Mouse (Mus musculus) left cerebral cortex, postnatal 14 days (tissue): ENCODE measurements at regions not wholly inside any gene's neighbourhood (a gene's known extent, or its start where the extent isn't known, plus 50 kb on each side); places are given as distances from the start of the nearest gene placed in this dataset.

Experiments
- DNase-seq, 2 experiments: peaks; one replicate each; pipeline ENCODE4 v3.0.0; 2021 to 2022; ENCODE audit warnings: low spot score in 2 of 2, mixed read lengths in 1 of 2
- intact Hi-C: fragments of 180-260 bp; cut with DNase I; formaldehyde crosslinking; loops from one replicate; pipeline ENCODE4 v1.15.1; 2025

DNA sequence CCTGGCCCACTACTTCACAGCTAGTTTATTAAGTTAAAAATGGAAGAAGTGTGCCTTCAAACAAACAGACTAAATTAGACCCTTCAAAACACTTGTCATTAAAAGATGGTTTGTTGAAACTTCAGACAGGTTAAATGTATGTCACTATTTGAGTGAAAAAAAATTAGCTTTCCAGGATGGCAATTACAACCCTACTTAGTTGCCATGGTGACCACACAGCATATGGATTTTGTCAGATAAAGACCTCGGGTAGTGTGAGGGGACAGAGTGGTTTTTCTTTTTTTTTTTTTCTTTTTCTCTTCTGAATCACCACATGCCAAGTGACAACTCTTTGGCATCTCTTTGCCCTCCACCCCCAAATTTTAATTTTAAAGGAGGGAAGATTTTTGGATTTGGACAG lies 341.5 kb upstream of the Sash1 start:
- no peak for DNase-seq
- intact Hi-C loops: no loop called here

DNA sequence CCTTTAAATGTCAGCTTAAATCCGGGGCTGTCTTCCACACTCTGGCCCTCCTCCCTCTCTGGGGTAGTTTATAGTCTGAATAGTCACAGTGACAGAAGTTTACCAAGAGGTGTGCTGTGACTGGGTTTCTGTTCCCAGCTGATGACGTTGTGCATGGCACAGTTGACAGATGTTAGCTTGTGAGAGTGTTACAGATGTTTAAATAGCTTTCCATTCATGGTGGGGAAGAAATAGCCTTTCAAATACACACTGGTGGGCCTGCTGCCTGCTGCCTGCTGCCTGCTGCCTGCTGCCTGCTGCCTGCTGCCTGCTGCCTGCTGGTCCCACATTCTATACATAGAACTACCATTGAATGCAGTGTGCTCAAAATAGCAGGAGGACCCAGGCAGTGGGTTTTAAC lies 324.8 kb upstream of the Sash1 start:
- peak in 1 of 2 experiments; percentile 22 for DNase-seq
- intact Hi-C loops: no loop called here

DNA sequence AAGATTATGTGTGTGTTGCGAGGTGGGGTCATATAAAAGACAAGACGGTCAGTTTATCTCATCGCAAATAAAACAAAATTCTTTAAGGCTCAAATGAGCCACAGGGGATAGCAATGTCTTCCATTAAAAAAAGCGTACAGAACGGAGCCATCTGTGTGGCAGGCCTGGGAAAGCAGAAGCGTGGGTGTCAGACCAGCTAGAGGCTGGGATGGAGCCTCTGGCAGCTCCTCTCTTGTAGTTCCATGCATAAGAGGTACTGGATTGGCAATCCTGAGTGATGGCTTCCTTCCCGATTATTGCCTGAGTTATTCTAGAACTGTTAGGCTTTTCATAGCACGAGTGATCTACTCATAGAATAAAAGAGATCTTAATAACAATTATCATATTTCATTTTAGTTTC lies 318.2 kb upstream of the Sash1 start:
- intact Hi-C loops: no loop called here
- DNase-seq: peak; percentile 49 to 58

DNA sequence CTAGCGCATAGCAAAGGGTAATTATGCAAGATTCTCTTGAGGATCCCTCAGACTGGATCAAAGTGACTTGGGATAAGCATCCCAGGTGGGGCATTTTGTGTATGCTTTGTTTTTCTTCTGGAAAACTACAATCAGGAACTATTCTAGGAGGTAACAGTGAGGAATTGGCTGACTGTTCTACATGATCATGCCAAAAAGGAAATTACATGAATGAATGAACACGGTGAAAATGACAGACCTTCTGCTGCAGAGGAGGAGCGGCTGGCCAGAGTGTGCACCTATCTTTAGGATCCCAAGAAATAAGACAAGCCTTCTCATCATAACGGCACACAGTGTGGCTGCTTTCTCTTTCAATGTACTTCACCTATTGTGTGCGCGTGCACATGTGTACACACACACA lies 317.5 kb upstream of the Sash1 start:
- intact Hi-C loops: no loop called here

DNA sequence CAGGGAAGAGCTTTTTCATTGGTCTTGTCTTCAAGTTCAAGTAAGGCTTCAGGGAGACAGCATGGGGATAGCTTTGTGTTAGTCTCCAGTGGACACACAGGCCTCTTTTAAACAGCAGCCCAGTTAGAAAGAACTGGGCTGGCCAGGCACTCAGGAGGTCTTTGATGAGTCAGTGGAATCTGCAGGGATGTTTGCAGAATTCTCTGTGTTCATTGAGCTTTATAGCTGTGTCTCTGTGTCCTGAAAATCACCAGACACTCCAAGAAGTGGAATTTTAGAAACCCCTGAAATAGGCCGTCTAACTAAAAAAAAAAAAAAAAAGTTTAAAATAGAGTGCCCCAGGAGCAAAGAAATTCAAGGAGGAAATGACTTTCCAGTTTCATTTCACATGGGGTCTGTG lies 317.1 kb upstream of the Sash1 start:
- intact Hi-C loops: no loop called here
- peak in 1 of 2 experiments; percentile 7 for DNase-seq

More for the DNA sequence above, 317.5 kb upstream of the Sash1 start:
- peak in 1 of 2 experiments; percentile 27 for DNase-seq

DNA sequence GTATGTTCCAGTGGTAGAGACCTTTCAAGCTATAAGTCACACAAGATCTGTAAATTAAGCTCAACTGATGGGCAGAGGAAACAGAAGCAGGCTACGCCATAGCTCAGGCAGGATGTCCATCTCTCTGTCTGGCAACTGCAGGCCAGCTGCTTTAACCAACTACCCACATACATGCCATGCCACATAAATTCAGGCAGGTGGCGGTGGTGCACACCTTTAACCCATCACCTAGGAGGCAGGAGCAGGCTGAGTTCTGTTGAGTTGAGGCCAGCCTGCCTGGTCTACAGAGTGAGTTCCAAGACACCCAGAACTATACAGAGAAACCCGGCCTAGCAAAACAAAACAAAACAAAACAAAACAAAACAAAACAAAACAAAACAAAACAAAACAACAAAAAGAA lies 289.1 kb upstream of the Sash1 start:
- intact Hi-C loops: no loop called here
- no peak for DNase-seq

DNA sequence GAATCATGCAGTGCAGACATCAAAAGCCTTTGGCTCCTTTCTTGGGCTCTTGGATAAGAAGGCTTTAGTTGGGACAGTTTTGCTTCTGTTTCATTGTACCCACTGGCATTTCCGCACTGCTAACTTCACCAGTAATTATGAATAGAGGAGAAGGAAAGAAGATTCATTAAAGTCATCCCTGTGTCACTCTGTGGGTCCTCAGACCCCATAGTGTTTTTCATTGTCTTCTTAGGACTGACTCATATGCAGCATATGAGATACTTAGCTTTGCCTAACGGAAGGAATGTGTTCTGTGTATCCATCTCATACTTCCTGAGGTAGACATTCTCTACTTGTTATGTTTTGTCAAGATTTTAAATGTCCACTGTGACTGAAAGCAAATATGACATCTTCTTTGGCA lies 287.6 kb upstream of the Sash1 start:
- DNase-seq: no peak
- intact Hi-C loops: no loop called here

DNA sequence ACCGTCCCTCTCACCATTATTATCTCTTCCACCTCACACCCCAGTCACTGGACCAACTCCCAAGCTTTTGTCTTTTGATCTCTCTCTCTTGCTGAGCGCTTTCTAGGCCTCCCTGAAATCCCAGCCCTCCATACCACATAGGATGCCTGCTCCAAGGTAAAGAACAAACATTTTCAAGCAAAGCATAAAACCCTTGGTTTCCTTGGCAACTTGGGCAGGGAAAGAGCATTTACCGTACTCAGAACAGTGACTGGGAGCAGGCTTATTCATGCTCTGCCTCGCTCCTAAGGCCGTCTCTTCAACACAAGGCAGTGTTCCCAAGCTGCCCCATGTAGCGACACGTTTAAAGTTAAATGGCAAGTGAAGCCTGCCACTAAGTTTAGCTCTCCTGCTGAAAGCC lies 282.9 kb upstream of the Sash1 start:
- no peak for DNase-seq
- intact Hi-C loops: no loop called here

DNA sequence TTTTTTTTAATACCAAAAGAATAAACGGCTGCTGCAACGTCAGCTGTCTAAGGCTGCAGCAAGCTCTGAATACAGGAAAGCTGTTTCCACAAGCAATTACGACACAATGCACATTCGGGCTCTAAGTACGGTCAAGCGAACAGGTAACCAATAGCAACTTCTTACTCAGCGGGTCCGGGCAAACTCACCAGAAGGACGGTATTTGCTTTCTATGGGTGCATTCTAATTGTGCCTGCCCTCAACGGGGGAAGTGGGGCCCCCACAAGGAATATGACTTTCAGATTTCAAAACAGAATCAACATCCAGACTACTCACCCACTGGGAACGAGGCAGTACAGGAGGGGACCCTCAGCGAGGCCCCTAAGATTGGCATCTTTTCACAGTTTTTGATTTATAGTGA lies 280.1 kb upstream of the Sash1 start:
- peak in 1 of 2 experiments; percentile 44 for DNase-seq
- intact Hi-C loops: no loop called here

DNA sequence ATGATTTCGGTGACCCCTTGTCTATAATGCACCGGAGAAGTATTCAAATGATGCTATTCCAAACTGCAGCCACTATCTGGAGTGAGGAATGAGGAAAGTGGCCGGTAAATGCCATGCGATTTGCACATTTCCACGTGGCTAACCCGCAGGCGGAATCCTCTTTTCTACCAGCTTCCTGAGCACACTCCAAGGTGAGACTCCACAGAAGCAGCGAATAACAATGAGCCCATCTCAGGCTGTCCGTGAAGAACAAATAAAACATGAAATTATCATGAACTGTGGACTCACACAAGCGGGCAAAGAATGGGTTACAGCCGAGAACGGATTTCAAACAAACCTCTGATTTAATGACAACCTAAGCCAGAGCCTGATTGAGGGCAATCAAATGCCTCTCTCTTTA lies 279.7 kb upstream of the Sash1 start:
- intact Hi-C loops: no loop called here
- DNase-seq: peak in 1 of 2 experiments; percentile 14

DNA sequence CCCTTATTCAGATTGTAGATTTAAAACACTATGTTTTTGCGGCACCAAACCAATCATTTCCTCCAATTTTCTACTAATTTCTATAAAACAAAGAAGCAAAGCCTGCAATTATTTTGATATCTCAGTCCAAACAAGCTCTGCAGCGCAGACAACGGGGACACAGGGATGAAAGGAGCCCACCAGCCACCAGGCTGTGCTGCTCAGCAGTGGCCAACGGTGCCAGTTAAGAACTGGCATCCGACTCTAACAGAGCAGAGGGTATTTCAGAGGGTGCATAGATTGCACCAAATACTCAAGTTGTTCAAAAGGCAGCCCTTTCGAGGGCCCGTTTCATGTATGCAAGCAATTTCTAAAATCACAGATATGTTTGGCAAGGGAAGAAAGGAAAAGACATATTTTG lies 278.5 kb upstream of the Sash1 start:
- intact Hi-C loops: no loop called here

DNA sequence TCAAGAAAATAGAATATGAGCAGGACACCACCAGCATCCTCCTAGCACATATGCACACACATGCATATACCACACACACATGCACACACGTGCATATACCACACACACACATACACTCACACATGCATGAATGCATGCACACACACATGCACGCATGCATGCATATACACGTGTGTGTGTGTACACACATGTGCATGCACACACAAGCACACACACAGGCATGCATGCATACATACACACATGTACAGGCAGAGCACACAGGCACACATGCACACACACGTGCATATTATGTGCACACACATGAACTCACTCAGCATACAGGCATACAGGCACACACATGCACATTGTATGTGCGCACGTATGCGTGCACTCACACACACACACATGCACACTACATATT lies 275.7 kb upstream of the Sash1 start:
- intact Hi-C loops: no loop called here
- DNase-seq: no peak

More for the DNA sequence above, 278.5 kb upstream of the Sash1 start:
- no peak for DNase-seq

DNA sequence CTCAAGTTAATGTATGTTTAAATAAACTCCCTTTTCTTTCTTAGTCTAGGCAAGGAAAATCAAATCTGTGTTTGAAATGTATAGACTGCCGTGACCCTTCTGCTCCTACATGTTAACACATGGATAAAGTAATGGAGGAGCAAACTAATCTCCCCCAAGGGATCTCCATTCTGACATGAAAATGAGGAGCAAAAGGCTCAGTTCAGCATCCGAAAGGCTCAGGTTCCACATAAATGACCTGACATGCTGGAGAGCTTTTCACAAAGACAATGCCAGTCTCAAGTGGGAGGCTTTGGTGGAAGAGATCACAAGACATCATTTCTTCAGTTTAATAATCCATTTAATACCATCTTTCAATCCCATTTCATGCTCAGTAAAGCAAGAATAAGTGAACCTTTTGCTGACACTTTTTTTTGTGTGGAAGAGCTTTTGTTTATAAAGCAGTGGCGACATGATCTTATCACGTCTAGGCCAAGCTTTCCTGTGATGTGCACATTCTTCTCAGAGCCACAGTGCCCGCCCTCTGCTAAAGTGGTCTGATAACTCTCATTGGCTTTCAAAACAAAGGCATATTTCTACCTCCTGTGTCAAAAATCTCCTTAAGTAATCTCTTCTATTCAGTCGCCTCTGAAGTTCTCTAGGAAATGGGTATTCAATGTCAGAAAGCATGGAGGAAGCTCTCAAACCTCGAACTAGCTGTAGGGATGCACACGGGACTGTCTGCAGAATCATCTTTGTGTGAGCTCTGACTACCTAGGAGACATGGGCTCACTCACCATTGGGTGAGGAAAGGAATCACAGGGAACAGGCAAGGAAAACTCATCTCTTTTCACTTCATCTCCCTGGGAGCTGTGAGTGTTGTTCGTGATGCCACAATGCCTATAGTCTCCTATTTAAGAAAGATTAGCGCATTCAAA lies 271.7 kb upstream of the Sash1 start:
- no peak for DNase-seq
- intact Hi-C loops: no loop called here

DNA sequence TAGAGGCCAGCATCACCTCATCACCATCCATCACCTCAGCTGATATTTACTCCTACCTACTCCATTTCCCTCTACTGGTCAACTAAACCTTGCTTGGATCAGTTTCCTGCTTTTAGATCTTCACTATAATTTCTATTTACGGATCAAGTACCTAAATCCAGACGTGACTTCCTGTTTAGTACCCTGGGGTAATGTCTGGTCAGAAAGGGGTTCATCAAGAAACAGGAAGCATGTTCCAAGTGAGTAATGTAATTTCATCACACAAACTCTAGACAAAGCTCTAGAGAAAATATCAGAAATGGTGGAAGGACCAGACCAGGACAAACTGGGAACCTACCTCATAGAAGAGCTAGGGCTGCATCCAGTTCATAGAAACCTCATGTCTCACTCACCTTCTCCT lies 250.2 kb upstream of the Sash1 start:
- DNase-seq: no peak
- intact Hi-C loops: no loop called here

DNA sequence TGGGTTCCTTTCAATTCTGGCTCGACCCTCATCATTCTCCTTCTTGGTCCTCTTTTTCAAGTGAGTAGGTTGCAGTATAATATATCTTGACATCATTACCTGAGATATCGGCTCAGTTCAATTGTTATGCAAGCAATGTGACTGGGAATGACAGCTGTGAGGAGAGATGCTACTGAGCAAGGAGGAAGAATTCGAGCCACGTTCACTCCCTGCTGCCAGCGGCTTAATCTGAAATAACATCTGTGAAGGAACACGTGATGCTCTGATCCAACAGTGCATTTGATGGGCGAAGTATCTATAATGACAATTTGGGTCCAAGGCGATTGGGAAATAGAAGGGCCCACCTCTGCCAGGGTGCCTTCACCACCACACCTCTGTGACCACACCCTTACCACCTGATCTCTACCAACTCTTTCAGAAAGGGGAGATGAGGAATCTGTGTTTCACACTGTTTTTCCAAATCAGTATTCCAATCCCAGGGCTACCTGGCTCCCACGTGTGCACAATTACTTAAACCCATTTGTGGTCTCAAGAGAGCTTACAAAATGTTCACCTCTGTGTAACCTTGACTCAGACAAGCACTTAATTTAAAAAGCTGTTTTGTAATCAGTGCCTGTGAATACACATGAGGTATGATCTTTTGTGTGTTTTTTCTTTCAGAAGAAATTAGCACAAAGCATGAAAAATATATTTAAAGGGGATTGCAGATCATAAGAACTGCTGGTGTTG lies 248.6 kb upstream of the Sash1 start:
- intact Hi-C loops: no loop called here
- no peak for DNase-seq

DNA sequence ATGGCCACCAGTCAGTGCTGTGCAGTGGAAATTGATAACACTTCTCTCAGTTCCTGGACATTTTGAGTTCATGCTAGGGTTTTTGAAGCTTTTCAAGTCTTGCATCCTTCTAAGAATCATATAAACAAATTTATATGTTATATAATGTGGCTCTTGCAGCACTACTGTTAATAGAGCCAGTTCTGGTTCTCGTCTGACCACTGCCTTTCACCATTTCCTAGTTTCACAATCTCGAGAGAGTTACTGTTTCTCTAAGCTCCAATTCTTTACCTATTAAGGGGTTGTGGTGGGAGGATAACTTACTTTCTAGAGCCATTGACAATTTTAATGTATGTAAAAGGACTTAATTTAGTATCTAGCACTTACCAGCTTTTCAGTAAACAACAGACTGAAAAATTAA lies 244.2 kb upstream of the Sash1 start:
- DNase-seq: no peak
- intact Hi-C loops: no loop called here

DNA sequence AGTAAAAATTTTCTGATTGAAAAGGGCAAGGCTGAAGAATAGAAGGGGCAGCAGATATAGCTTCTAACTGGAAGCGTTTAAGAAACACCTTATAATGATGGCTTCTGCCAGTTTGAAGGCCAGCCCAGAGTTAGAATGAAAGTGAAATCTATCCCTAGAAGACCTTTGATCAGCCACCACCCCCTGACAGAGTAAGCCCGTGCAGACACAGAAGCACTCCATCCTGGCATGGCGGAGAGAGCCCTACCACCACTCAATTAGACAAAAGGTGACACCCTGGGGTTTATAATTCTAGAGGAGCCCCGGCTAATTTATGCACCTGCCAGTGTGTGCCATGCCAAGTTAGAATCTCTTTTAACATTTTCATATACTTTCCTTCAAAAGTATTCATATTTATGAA lies 233.4 kb upstream of the Sash1 start:
- intact Hi-C loops: no loop called here
- DNase-seq: no peak

DNA sequence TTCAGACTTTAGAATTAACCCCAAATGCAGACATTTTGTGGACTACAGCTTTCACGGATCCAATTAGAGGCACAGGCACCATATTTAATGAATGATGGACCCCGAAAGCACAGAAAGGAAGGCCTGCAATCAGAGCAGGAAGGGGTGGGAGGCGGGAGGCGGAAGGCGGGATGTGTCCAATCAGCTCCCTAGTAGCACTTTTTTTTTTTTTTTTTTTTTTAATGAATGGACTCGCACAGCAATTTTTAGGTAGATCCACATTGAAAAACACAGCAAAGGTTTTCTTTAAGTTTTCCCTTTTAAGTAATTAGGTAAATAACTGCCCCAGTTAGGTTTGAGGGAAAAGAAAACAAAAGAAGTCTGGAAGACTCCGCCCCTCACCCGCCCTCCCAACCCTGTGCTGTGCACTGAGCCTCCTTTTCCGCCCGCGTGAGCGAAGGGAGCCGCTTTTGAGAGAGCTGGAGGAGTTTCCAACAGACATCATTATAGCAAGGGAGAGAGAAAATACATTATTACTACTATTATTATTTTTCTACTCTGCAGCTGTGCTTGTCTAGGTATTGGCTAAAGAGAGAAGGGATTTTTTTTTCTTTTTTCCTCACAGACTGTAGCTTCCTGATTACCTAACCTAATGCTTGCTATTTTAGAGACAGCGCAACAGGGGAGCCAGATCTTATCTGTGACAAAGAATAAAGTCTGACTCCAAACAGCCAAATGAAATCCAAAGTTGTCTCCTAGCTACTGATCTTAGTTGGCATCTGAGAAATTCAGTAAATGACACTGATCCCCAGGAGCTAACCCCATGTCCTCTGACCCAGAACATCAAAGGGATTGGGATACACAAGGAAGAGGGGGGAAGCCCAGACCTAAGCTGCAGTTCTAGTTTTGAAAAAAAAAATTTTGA lies 232.0 kb upstream of the Sash1 start:
- DNase-seq: no peak
- intact Hi-C loops: no loop called here

DNA sequence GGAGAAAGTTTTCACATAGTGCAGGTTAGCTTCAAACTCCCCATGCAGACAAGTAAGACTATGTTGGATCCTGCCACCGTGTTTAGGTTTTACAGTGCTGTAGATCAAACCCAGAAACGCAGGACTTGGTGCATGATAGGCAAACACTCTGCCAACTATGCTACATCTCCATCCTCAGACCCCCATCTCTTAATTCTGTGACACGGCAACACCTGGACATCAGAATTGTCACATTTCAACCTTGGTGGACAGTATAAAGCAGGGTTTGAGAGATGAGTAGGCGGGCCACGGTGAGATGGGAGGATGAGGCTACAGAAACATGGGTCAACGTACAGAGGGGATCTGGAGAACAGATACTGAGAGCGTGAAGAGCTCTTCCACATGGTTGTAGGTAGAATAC lies 231.3 kb upstream of the Sash1 start:
- no peak for DNase-seq
- intact Hi-C loops: no loop called here

DNA sequence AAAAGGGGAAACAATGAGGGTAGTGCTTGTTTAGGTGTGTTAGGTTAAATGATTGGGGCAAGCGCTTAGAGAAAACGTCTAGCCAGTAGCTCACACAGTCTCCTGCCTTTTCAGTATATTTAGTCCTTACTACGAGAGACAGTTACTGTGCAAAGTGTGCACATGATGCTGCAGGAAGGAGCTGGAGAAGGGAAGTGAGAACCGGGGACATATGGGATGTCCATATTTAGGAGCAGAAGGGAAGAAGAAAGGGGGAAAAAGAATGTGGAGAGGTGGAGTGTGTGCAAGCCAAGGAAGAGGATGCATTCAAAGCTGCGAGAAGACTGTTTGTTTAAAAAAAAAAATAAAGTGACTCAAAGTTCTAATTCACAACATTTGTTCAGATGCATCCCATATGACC lies 227.8 kb upstream of the Sash1 start:
- peak; percentile 30 to 34 for DNase-seq
- intact Hi-C loops: no loop called here
